Mouse (Mus musculus): ENCODE measurements at regions not wholly inside any gene's neighbourhood (a gene's known extent, or its start where the extent isn't known, plus 50 kb on each side); places are given as distances from the start of the nearest gene placed in this dataset.

GRCm38 (mm10) chr2:142964340-142964739 is 63.0 kb upstream of the Kif16b start:
- Histone ChIP-seq H3K4me1 (no peaks in the 10 kb centered on the region), H3K36me3 (replicated peaks) (no peaks in the 10 kb centered on the region), H3K27ac (no peak overlapping the region), H3K4me3 (no peak overlapping the region), H3K4me2 (no peak overlapping the region), H3K9me3 (no peaks in the 10 kb centered on the region), H3K27me3 (replicated peaks) (no peaks in the 10 kb centered on the region), H3K9ac (no peak overlapping the region)
- ATAC-seq (replicated peaks): no peak
- 76% methylated on average over 2 of the region's 2 CpGs for WGBS

- no peaks in the 10 kb centered on the region for H3K27me3 ChIP-seq (replicated peaks)
- H3K4me3 ChIP-seq: no peak overlapping the region
- H3K9me3 ChIP-seq: no peaks in the 10 kb centered on the region
- no peak overlapping the region for H3K27ac ChIP-seq
- ATAC-seq (replicated peaks): peak; percentile 75; the same call in 1 of the 2 replicates
- H3K4me2 ChIP-seq: no peak overlapping the region
- no peaks in the 10 kb centered on the region for H3K4me1 ChIP-seq
- H3K9ac ChIP-seq: no peak overlapping the region
- H3K36me3 ChIP-seq (replicated peaks): no peaks in the 10 kb centered on the region
- 14% methylated on average over 4 of the region's 4 CpGs for WGBS
These were observed 65.9 kb upstream of the Kif16b start for GRCm38 (mm10) chr2:142967250-142967649.

- H3K27ac ChIP-seq: peak overlapping the region; percentile 35
These were observed 79.4 kb upstream of the Kif16b start for GRCm38 (mm10) chr2:142980771-142981170.

GRCm38 (mm10) chr2:142988691-142989090 is 74.1 kb upstream of the Snrpb2 start:
- H3K27ac ChIP-seq: no peak overlapping the region
- 36% methylated on average over 3 of the region's 3 CpGs for WGBS
- 0 out of 2 replicates have a peak, but pooled peaks cover 4% of the 10 kb centered on the region for H3K4me1 ChIP-seq
- no peak overlapping the region for H3K4me3 ChIP-seq
- H3K9ac ChIP-seq: no peak overlapping the region
- no peaks in the 10 kb centered on the region for H3K9me3 ChIP-seq
- no peaks in the 10 kb centered on the region for H3K36me3 ChIP-seq (replicated peaks)
- no peaks in the 10 kb centered on the region for H3K27me3 ChIP-seq (replicated peaks)
- 0 out of 2 replicates have a peak, but pooled peaks have one; percentile 42 for ATAC-seq (replicated peaks)
- H3K4me2 ChIP-seq: no peak overlapping the region

More at GRCm38 (mm10) chr2:142980771-142981170, 79.4 kb upstream of the Kif16b start:
- Histone ChIP-seq H3K4me1 (peaks cover 13% of the 10 kb centered on the region), H3K27me3 (replicated peaks) (no peaks in the 10 kb centered on the region), H3K9me3 (no peaks in the 10 kb centered on the region), H3K4me2 (no peak overlapping the region), H3K9ac (no peak overlapping the region), H3K36me3 (replicated peaks) (no peaks in the 10 kb centered on the region), H3K4me3 (no peak overlapping the region)
- peak; percentile 81 for ATAC-seq (replicated peaks)
- 15% methylated on average over 4 of the region's 4 CpGs for WGBS

GRCm38 (mm10) chr2:142996088-142996487 is 66.8 kb upstream of the Snrpb2 start:
- H3K4me1 ChIP-seq: no peaks in the 10 kb centered on the region
- H3K9ac ChIP-seq: no peak overlapping the region
- H3K27me3 ChIP-seq (replicated peaks): no peaks in the 10 kb centered on the region
- H3K4me3 ChIP-seq: no peak overlapping the region
- no peak overlapping the region for H3K27ac ChIP-seq
- no peaks in the 10 kb centered on the region for H3K36me3 ChIP-seq (replicated peaks)
- no peak overlapping the region for H3K4me2 ChIP-seq
- H3K9me3 ChIP-seq: no peaks in the 10 kb centered on the region
- no peak for ATAC-seq (replicated peaks)

GRCm38 (mm10) chr2:143002874-143003273 is 60.0 kb upstream of the Snrpb2 start:
- WGBS: 76% methylated on average over 6 of the region's 6 CpGs
- Histone ChIP-seq H3K4me1 (no peaks in the 10 kb centered on the region), H3K36me3 (replicated peaks) (no peaks in the 10 kb centered on the region), H3K4me3 (no peak overlapping the region), H3K4me2 (no peak overlapping the region), H3K27ac (0 out of 2 replicates have a peak overlapping the region, but pooled peaks have one; percentile 36), H3K9me3 (no peaks in the 10 kb centered on the region), H3K27me3 (replicated peaks) (no peaks in the 10 kb centered on the region), H3K9ac (no peak overlapping the region)
- no peak for ATAC-seq (replicated peaks)

GRCm38 (mm10) chr2:143003341-143003740 is 59.5 kb upstream of the Snrpb2 start:
- WGBS: 72% methylated on average over 3 of the region's 3 CpGs
- no peak overlapping the region for H3K4me3 ChIP-seq
- no peak for ATAC-seq (replicated peaks)
- no peaks in the 10 kb centered on the region for H3K9me3 ChIP-seq
- no peaks in the 10 kb centered on the region for H3K4me1 ChIP-seq
- no peak overlapping the region for H3K4me2 ChIP-seq
- 0 out of 2 replicates have a peak overlapping the region, but pooled peaks have one; percentile 36 for H3K27ac ChIP-seq
- H3K36me3 ChIP-seq (replicated peaks): no peaks in the 10 kb centered on the region
- no peaks in the 10 kb centered on the region for H3K27me3 ChIP-seq (replicated peaks)
- H3K9ac ChIP-seq: no peak overlapping the region

- Histone ChIP-seq H3K36me3 (replicated peaks) (no peaks in the 10 kb centered on the region), H3K4me1 (no peaks in the 10 kb centered on the region), H3K9me3 (no peaks in the 10 kb centered on the region), H3K27me3 (replicated peaks) (no peaks in the 10 kb centered on the region), H3K4me3 (no peak overlapping the region), H3K27ac (no peak overlapping the region), H3K9ac (no peak overlapping the region), H3K4me2 (no peak overlapping the region)
- ATAC-seq (replicated peaks): no peak
- 64% methylated on average over 8 of the region's 8 CpGs for WGBS
These were observed 51.5 kb upstream of the Snrpb2 start for GRCm38 (mm10) chr2:143011380-143011779.
